Mouse (Mus musculus): ENCODE results near the gene Pls1. TPM values are rescaled to one million over a fixed set of nuclear protein-coding genes. Genes with fewer than 3 reads are reported as not detected.

Pls1 gene
- polyA plus RNA-seq, 1 experiment from 2014 or later, result 3.1 TPM

DNA sequence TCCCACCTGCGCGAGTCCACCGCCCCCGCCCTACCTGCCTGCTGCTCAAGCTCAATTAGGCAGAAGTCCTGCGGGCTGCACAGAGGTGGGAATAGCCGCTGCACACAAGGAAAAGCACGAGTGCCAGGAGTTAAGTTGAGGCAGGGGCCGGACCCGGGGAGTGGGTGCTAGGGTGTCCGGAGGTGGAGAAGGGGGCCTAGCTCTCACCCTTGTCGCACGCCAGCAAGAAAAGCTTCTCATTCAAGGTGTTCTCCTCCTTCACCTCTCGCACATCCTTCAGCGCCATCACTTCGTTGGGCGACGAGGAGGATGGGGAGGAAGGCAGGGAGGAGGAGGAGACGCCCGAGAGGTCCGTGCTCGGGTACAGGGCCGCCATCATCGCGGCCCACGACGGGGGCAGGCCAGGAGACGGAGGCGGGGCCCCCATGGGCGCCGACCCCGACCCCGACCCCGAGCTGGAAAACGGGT lies 95.6 kb downstream of the Pls1 start:
- Histone ChIP-seq H3K4me3 (peak overlapping the region; percentile 93), H3K9me3 (no peaks in the 10 kb centered on the region), H3K27me3 (peaks cover 18% of the 10 kb centered on the region), H3K4me1 (replicated peaks) (peaks cover 18% of the 10 kb centered on the region), H3K4me2 (peak overlapping the region; percentile 80), H3K9ac (peak overlapping the region; percentile 89), H3K36me3 (no peaks in the 10 kb centered on the region), H3K27ac (replicated peaks) (no peak overlapping the region)
- peak; percentile 82 for ATAC-seq (ENCODE audit: low read depth)
- WGBS, result under 1% methylated on average over 33 of the region's 34 CpGs

GRCm38 (mm10) chr9:95747298-95747697 lies 97.8 kb downstream of the Pls1 start:
- H3K4me3 ChIP-seq, result no peak overlapping the region
- WGBS, result 83% methylated on average over 5 of the region's 5 CpGs
- no peak for ATAC-seq (ENCODE audit: low read depth)

DNA sequence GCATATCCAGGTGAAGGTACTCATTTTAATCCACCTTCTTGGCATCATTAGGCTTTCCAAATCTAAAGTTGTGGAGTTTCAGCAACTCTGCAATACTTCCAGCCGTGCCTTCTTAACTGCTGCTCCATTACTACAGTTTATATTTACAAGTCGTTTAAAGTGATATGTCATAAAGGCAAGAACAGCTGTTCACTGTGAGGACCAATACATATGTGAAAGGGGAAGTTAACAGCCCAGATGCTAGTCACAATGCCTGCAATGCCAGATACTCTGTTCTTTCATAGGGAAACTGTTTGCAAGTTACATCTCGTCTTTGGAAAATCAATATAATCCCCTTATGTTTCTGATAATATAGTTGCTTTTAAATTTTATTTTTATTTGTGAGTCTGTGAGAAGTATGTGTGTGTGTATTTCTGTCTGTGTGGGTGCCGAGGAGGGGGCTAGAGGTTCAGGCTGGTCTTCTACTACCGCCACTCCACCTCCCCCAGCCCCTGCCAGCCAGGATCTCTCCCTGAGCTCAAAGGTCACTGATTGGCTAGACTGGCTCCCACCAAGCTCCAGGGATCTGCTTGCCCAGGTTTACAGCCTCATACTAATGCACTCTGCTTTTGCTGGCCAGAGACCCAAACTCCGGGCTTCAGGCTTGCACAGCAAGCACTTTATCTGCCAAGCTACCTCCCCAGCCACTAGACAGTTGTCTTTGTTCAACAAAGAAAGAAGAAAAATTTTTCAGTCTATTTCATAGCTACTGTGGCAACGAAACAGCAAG lies 100.1 kb downstream of the Pls1 start:
- no peak overlapping the region for H3K4me3 ChIP-seq
- no peaks in the 10 kb centered on the region for H3K36me3 ChIP-seq
- ATAC-seq (ENCODE audit: low read depth), result no peak
- H3K27me3 ChIP-seq, result peaks cover 6% of the 10 kb centered on the region; the same call in 1 of the 2 replicates
- H3K9ac ChIP-seq, result no peak overlapping the region
- 68% methylated on average over 7 of the region's 7 CpGs for WGBS
- no peak overlapping the region for H3K27ac ChIP-seq (replicated peaks)
- H3K9me3 ChIP-seq, result no peaks in the 10 kb centered on the region
- no peak overlapping the region for H3K4me2 ChIP-seq
- H3K4me1 ChIP-seq (replicated peaks), result peaks cover 18% of the 10 kb centered on the region

More at GRCm38 (mm10) chr9:95747298-95747697, 97.8 kb downstream of the Pls1 start:
- Histone ChIP-seq H3K9ac (no peak overlapping the region), H3K36me3 (no peaks in the 10 kb centered on the region), H3K9me3 (no peaks in the 10 kb centered on the region), H3K4me1 (replicated peaks) (peaks cover 18% of the 10 kb centered on the region), H3K27me3 (peaks cover 18% of the 10 kb centered on the region), H3K27ac (replicated peaks) (no peak overlapping the region), H3K4me2 (no peak overlapping the region)

GRCm38 (mm10) chr9:95736238-95736637 lies 108.9 kb downstream of the Pls1 start:
- ATAC-seq (ENCODE audit: low read depth), result no peak
- H3K27me3 ChIP-seq, result no peaks in the 10 kb centered on the region
- H3K9ac ChIP-seq, result no peak overlapping the region
- no peaks in the 10 kb centered on the region for H3K9me3 ChIP-seq
- H3K4me2 ChIP-seq, result no peak overlapping the region
- peaks cover 7% of the 10 kb centered on the region for H3K36me3 ChIP-seq
- no peaks in the 10 kb centered on the region for H3K4me1 ChIP-seq (replicated peaks)
- H3K27ac ChIP-seq (replicated peaks), result no peak overlapping the region
- H3K4me3 ChIP-seq, result no peak overlapping the region

DNA sequence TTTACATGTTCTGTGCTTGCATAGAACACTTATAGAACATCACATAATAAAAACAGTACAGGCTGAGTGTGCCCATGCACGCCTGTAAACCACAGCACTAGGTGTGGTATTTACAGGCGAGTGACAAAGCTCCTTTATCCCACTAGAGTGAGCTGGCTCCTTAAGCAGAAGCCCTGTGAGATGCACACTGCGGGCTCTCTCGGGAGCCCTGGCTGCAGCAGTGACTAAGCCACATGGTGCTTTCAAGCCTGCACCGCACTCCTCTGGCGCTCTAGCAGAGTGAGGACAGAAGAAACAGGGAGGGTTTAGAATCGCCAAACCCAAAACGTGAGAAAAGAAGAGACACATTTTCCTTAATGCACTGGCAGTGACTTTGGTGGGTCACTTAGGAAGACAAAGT lies 132.5 kb downstream of the Pls1 start:
- Histone ChIP-seq H3K4me3 (no peak overlapping the region), H3K27me3 (no peaks in the 10 kb centered on the region), H3K9ac (no peak overlapping the region), H3K4me2 (no peak overlapping the region), H3K9me3 (no peaks in the 10 kb centered on the region), H3K27ac (replicated peaks) (no peak overlapping the region), H3K4me1 (replicated peaks) (no peaks in the 10 kb centered on the region), H3K36me3 (peaks cover 11% of the 10 kb centered on the region; the same call in 1 of the 2 replicates)
- ATAC-seq (ENCODE audit: low read depth), result no peak
- WGBS, result 33% methylated on average over 8 of the region's 8 CpGs

GRCm38 (mm10) chr9:95708943-95709342 lies 136.2 kb downstream of the Pls1 start:
- no peak overlapping the region for H3K27ac ChIP-seq (replicated peaks)
- ATAC-seq (ENCODE audit: low read depth), result no peak
- H3K4me2 ChIP-seq, result no peak overlapping the region
- peaks cover 17% of the 10 kb centered on the region for H3K36me3 ChIP-seq
- no peaks in the 10 kb centered on the region for H3K27me3 ChIP-seq
- H3K9ac ChIP-seq, result no peak overlapping the region
- no peaks in the 10 kb centered on the region for H3K9me3 ChIP-seq
- H3K4me3 ChIP-seq, result no peak overlapping the region
- H3K4me1 ChIP-seq (replicated peaks), result no peaks in the 10 kb centered on the region

GRCm38 (mm10) chr9:95705371-95705770 lies 139.7 kb downstream of the Pls1 start:
- Histone ChIP-seq H3K4me1 (replicated peaks) (no peaks in the 10 kb centered on the region), H3K27ac (replicated peaks) (no peak overlapping the region), H3K27me3 (no peaks in the 10 kb centered on the region), H3K4me3 (no peak overlapping the region), H3K9me3 (no peaks in the 10 kb centered on the region), H3K36me3 (peaks cover 17% of the 10 kb centered on the region), H3K4me2 (no peak overlapping the region), H3K9ac (no peak overlapping the region)
- WGBS, result 87% methylated on average over 5 of the region's 5 CpGs
- no peak for ATAC-seq (ENCODE audit: low read depth)

DNA sequence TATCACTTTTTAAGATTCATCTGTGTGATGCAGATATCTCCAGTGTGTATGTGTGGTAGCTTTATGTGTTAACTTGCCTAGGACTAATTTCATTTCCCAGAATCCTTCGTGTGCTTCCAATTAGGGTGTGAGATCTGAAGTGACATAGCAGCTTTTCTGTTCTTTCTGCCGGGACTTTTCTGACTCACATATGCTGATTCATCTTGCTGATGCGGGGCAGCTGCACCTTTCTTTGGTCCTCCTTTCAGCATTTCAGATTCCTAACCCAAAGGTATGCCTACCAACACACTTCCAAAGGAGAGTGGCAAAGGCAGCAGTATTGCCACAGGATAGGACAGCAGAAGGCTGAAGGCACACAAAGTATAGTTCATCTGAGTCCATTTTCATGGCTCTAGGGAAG lies 141.0 kb downstream of the Pls1 start:
- no peaks in the 10 kb centered on the region for H3K9me3 ChIP-seq
- H3K9ac ChIP-seq, result no peak overlapping the region
- peaks cover 11% of the 10 kb centered on the region for H3K36me3 ChIP-seq
- H3K4me3 ChIP-seq, result no peak overlapping the region
- no peaks in the 10 kb centered on the region for H3K4me1 ChIP-seq (replicated peaks)
- WGBS, result 93% methylated on average over 3 of the region's 3 CpGs
- H3K27me3 ChIP-seq, result no peaks in the 10 kb centered on the region
- ATAC-seq (ENCODE audit: low read depth), result no peak
- H3K27ac ChIP-seq (replicated peaks), result no peak overlapping the region
- H3K4me2 ChIP-seq, result no peak overlapping the region

Other genes starting within 250 kb of the Pls1 start
- gene Pcolce2, start 207.7 kb downstream of the Pls1 start, polyA plus RNA-seq (2015; fragmentation: Nextera tagmentation; extraction: Ambion mirVana), result 3.1 and 4.9 TPM in 2 replicates
- 5.2 and 5.5 TPM in 2 replicates for gene Trpc1, start 94.9 kb downstream of the Pls1 start, polyA plus RNA-seq (2015; fragmentation: Nextera tagmentation; extraction: Ambion mirVana)
- gene Atr, start 12.3 kb upstream of the Pls1 start, polyA plus RNA-seq (2015; fragmentation: Nextera tagmentation; extraction: Ambion mirVana), result 13.2 and 14.3 TPM in 2 replicates
- 12.4 and 20.1 TPM in 2 replicates for gene Xrn1, start 109.4 kb upstream of the Pls1 start, polyA plus RNA-seq (2015; fragmentation: Nextera tagmentation; extraction: Ambion mirVana)

All from neural tube, embryonic 13.5 days (tissue).